Mouse (Mus musculus) ES-Bruce4 (cell line): ENCODE measurements around the gene Cdca7. TPM values are rescaled to one million over a fixed set of nuclear protein-coding genes. Genes with fewer than 3 reads are reported as not detected.

Experiments used
- H3K27ac ChIP-seq: 2 replicates; pipeline ENCODE4 v1.5.1; 2012; ENCODE audit warnings: low read length, inconsistent platforms; ENCODE audit not compliant: insufficient read depth
- H3K27me3 ChIP-seq: 2 replicates; pipeline ENCODE4 v1.6.1; 2012; ENCODE audit warnings: mild to moderate bottlenecking, low read length, inconsistent platforms; ENCODE audit not compliant: control insufficient read depth, poor library complexity, insufficient read depth, severe bottlenecking
- H3K36me3 ChIP-seq: 2 replicates; pipeline ENCODE4 v1.6.1; 2012; ENCODE audit warnings: inconsistent platforms, mild to moderate bottlenecking, low read length, moderate library complexity; ENCODE audit not compliant: control insufficient read depth, poor library complexity, insufficient read depth, severe bottlenecking
- H3K4me1 ChIP-seq: one replicate; pipeline ENCODE4 v1.8.1; 2011; ENCODE audit warnings: low read length; ENCODE audit not compliant: control insufficient read depth, insufficient read depth
- H3K4me3 ChIP-seq: 2 replicates; pipeline ENCODE4 v1.5.1; 2011; ENCODE audit warnings: low read depth, mild to moderate bottlenecking, low read length
- H3K9ac ChIP-seq: 2 replicates; pipeline ENCODE4 v1.6.1; 2012; ENCODE audit warnings: low read depth, mild to moderate bottlenecking, inconsistent platforms; ENCODE audit not compliant: poor library complexity, severe bottlenecking
- H3K9me3 ChIP-seq: replicated peaks from 2 replicates; pipeline ENCODE4 v1.6.1; 2012; ENCODE audit warnings: mild to moderate bottlenecking, low read length, inconsistent platforms; ENCODE audit not compliant: control insufficient read depth, poor library complexity, insufficient read depth, severe bottlenecking
- CTCF ChIP-seq: IDR thresholded peaks from one replicate; pipeline ENCODE4 v1.8.1; 2011; ENCODE audit warnings: low read depth, low read length
- EP300 ChIP-seq: IDR thresholded peaks from 2 replicates; pipeline ENCODE4 v1.6.1; 2011; ENCODE audit warnings: low read depth, low read length; ENCODE audit not compliant: insufficient read depth
- POLR2A ChIP-seq: IDR thresholded peaks from one replicate; pipeline ENCODE4 v1.8.1; 2011; ENCODE audit warnings: low read length; ENCODE audit not compliant: insufficient read depth
- polyA plus RNA-seq: library from polyadenylated mRNA; stranded (reverse); fragments of >200 nt; gene quantifications from 2 replicates; pipeline ENCODE4 v1.2.4, GENCODE M21; 2011; ENCODE audit warnings: low read depth; ENCODE audit not compliant: missing spikeins, insufficient read depth, insufficient read length

Cdca7 gene
- polyA plus RNA-seq, 1 experiment: 124 TPM

- TF ChIP-seq CTCF (no peak), POLR2A (no peak), EP300 (no peak)
- H3K27ac ChIP-seq: no peak overlapping the region
- no peaks in the 10 kb centered on the region for H3K27me3 ChIP-seq
Measured at GRCm38 (mm10) chr2:72443960-72444359, 32.0 kb upstream of the Cdca7 start.

GRCm38 (mm10) chr2:72446106-72446505 is 29.9 kb upstream of the Cdca7 start:
- Histone ChIP-seq H3K27me3 (no peaks in the 10 kb centered on the region), H3K9me3 (no peaks in the 10 kb centered on the region), H3K36me3 (no peaks in the 10 kb centered on the region), H3K27ac (no peak overlapping the region), H3K9ac (no peak overlapping the region), H3K4me1 (no peaks in the 10 kb centered on the region), H3K4me3 (no peak overlapping the region)
- TF ChIP-seq EP300 (no peak), POLR2A (no peak), CTCF (no peak)

More at GRCm38 (mm10) chr2:72443960-72444359, 32.0 kb upstream of the Cdca7 start:
- Histone ChIP-seq H3K9ac (no peak overlapping the region), H3K9me3 (no peaks in the 10 kb centered on the region), H3K4me1 (no peaks in the 10 kb centered on the region), H3K4me3 (no peak overlapping the region), H3K36me3 (no peaks in the 10 kb centered on the region)

GRCm38 (mm10) chr2:72446615-72447014 is 29.3 kb upstream of the Cdca7 start:
- Histone ChIP-seq H3K9ac (no peak overlapping the region), H3K9me3 (no peaks in the 10 kb centered on the region), H3K27me3 (no peaks in the 10 kb centered on the region), H3K4me3 (no peak overlapping the region), H3K4me1 (no peaks in the 10 kb centered on the region), H3K27ac (no peak overlapping the region; the same call in 1 of the 2 replicates), H3K36me3 (no peaks in the 10 kb centered on the region)
- no peak for TF ChIP-seq POLR2A
- TF ChIP-seq EP300: no peak
- no peak for TF ChIP-seq CTCF

GRCm38 (mm10) chr2:72453563-72453962 is 22.4 kb upstream of the Cdca7 start:
- H3K9me3 ChIP-seq: no peaks in the 10 kb centered on the region
- no peaks in the 10 kb centered on the region for H3K27me3 ChIP-seq
- no peak overlapping the region for H3K4me3 ChIP-seq
- no peaks in the 10 kb centered on the region for H3K4me1 ChIP-seq
- no peak for TF ChIP-seq POLR2A
- no peak for TF ChIP-seq CTCF
- TF ChIP-seq EP300: no peak
- no peaks in the 10 kb centered on the region for H3K36me3 ChIP-seq
- no peak overlapping the region for H3K27ac ChIP-seq
- H3K9ac ChIP-seq: no peak overlapping the region

GRCm38 (mm10) chr2:72456189-72456588 is 19.8 kb upstream of the Cdca7 start:
- TF ChIP-seq CTCF: no peak
- TF ChIP-seq EP300: no peak
- TF ChIP-seq POLR2A: no peak
- Histone ChIP-seq H3K4me1 (no peaks in the 10 kb centered on the region), H3K9me3 (no peaks in the 10 kb centered on the region), H3K36me3 (no peaks in the 10 kb centered on the region), H3K27ac (no peak overlapping the region), H3K9ac (no peak overlapping the region), H3K27me3 (no peaks in the 10 kb centered on the region), H3K4me3 (no peak overlapping the region)

- H3K4me1 ChIP-seq: no peaks in the 10 kb centered on the region
- H3K27me3 ChIP-seq: no peaks in the 10 kb centered on the region
- no peak for TF ChIP-seq CTCF
- no peak for TF ChIP-seq POLR2A
- no peak for TF ChIP-seq EP300
- no peak overlapping the region for H3K27ac ChIP-seq
- no peak overlapping the region for H3K9ac ChIP-seq
- H3K36me3 ChIP-seq: no peaks in the 10 kb centered on the region
- H3K4me3 ChIP-seq: no peak overlapping the region
- no peaks in the 10 kb centered on the region for H3K9me3 ChIP-seq
Measured at GRCm38 (mm10) chr2:72464376-72465014, 11.5 kb upstream of the Cdca7 start.

- TF ChIP-seq POLR2A (no peak), EP300 (no peak), CTCF (no peak)
- Histone ChIP-seq H3K36me3 (no peaks in the 10 kb centered on the region), H3K4me3 (no peak overlapping the region), H3K27me3 (no peaks in the 10 kb centered on the region), H3K27ac (no peak overlapping the region), H3K4me1 (no peaks in the 10 kb centered on the region), H3K9me3 (no peaks in the 10 kb centered on the region), H3K9ac (no peak overlapping the region)
Measured at GRCm38 (mm10) chr2:72467604-72468003, 8.4 kb upstream of the Cdca7 start.
